Mouse (Mus musculus) neural tube, embryonic 11.5 days (tissue): ENCODE results near the gene Ipcef1. TPM values are rescaled to one million over a fixed set of nuclear protein-coding genes. Genes with fewer than 3 reads are reported as not detected.

Source experiments
- ATAC-seq: fragments of 200-750 bp; cut with Nextera tagmentation; 2 replicates; pipeline ENCODE4 v1.8.0; 2017; ENCODE audit warnings: moderate number of reproducible peaks, mild to moderate bottlenecking, moderate TSS enrichment, moderate library complexity; ENCODE audit not compliant: insufficient read depth, low FRiP score, low TSS enrichment
- DNase-seq: peaks from one replicate; pipeline ENCODE4 v3.0.0-alpha.2; 2015; ENCODE audit warnings: low spot score
- H3K27ac ChIP-seq: fragments of 300-500 bp; sonication (generic); 2 replicates; pipeline ENCODE4 v1.5.1; 2014; ENCODE audit warnings: low read depth, mild to moderate bottlenecking, low read length
- H3K27me3 ChIP-seq: fragments of 300-500 bp; sonication (generic); 2 replicates; pipeline ENCODE4 v1.6.1; 2014; ENCODE audit warnings: mild to moderate bottlenecking, low read length, mixed read lengths; ENCODE audit not compliant: control insufficient read depth, insufficient read depth
- H3K36me3 ChIP-seq: fragments of 300-500 bp; sonication (generic); 2 replicates; pipeline ENCODE4 v1.6.1; 2014; ENCODE audit warnings: mild to moderate bottlenecking, low read length, moderate library complexity, mixed read lengths; ENCODE audit not compliant: control insufficient read depth, insufficient read depth
- H3K4me1 ChIP-seq: fragments of 300-500 bp; sonication (generic); 2 replicates; pipeline ENCODE4 v1.6.1; 2014; ENCODE audit warnings: low read length, mixed read lengths; ENCODE audit not compliant: control insufficient read depth, insufficient read depth
- H3K4me2 ChIP-seq: fragments of 300-500 bp; sonication (generic); 2 replicates; pipeline ENCODE4 v1.6.1; 2014; ENCODE audit warnings: low read depth, mild to moderate bottlenecking, moderate library complexity
- H3K4me3 ChIP-seq: fragments of 300-500 bp; sonication (generic); 2 replicates; pipeline ENCODE4 v1.5.1; 2014; ENCODE audit warnings: low read depth, low read length
- H3K9ac ChIP-seq: fragments of 300-500 bp; sonication (generic); 2 replicates; pipeline ENCODE4 v1.6.1; 2014; ENCODE audit warnings: mild to moderate bottlenecking, low read length
- H3K9me3 ChIP-seq: fragments of 300-500 bp; sonication (generic); 2 replicates; pipeline ENCODE4 v1.6.1; 2016; ENCODE audit warnings: low read length; ENCODE audit not compliant: control insufficient read depth
- WGBS: fragments of 180-500 bp; shearing (Covaris S2); extraction: QIAGEN DNeasy Blood & Tissue Kit; methylation state at CpG from one replicate; pipeline ENCODE4 v1.1.7; 2014; 5-methylcytosine and 5-hydroxymethylcytosine counted together
- polyA plus RNA-seq: library from polyadenylated mRNA; unstranded; fragments of >200 nt; fragmentation: Nextera tagmentation; extraction: Ambion mirVana; gene quantifications from 2 replicates; pipeline ENCODE4 v1.2.1, GENCODE M21; 2014

The Ipcef1 gene
- polyA plus RNA-seq, 1 experiment from 2014 or later, result 0.09 TPM

DNA sequence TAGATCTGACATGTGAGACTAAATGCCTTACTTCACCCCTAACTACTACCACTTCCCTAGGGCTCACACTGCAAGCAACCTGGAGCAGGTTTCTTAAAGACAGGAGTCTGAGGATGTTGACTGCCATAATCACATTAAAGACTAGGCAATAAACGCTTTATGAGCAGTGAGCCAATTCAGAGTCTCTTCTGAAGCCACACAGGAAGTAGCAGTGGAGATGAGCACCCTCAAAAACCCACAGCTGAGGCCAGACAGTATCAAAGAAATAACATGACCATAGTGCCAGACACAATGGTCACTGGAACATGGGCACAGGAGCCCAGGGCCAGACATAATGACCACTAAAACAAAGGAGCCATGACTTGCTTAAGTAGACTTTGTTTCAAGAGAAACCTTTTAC, 63.7 kb downstream of the Ipcef1 start:
- no peaks in the 10 kb centered on the region for H3K27me3 ChIP-seq
- 75% methylated on average over 1 of the region's 1 CpGs for WGBS
- no peak for ATAC-seq

DNA sequence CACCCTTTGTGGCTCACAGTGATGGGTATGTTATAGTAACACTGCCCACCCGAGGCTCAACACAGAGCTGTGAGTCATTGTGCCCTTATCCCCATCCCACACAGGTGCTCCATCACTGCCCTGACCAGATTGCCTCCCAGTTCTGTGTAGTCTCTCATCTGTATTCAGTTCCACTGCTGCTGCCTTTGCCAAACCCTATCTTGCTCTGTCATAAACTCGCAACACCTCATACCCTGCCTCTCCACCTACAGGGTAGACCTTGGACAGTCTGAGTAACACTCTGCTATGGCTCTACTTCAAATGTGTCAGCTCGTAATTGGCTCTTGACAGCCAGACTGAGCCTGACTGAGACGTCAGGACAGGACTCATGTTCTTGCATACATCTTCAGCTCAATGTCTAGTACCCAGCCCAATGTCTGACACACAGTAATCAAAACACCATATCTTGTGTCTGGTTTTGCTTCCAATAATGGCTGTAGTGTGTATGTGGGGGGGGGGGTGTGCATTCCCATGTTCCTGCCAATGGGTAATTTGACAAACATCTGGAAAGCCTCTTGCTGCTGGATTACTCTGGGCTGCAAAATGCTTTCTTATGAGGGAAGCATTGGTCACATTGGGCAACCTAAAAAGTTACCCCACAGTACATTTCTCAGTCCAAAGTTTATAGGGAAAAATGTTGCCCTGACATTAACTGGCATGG, 64.7 kb downstream of the Ipcef1 start:
- Histone ChIP-seq H3K4me2 (no peak overlapping the region), H3K36me3 (no peaks in the 10 kb centered on the region), H3K9me3 (no peaks in the 10 kb centered on the region), H3K27me3 (no peaks in the 10 kb centered on the region), H3K4me1 (no peaks in the 10 kb centered on the region), H3K27ac (no peak overlapping the region), H3K4me3 (no peak overlapping the region), H3K9ac (no peak overlapping the region)
- ATAC-seq (no peak), DNase-seq (no peak)
- WGBS, result 73% methylated on average over 4 of the region's 4 CpGs

More for the DNA sequence above, 63.7 kb downstream of the Ipcef1 start:
- Histone ChIP-seq H3K9me3 (no peaks in the 10 kb centered on the region), H3K4me1 (no peaks in the 10 kb centered on the region), H3K27ac (no peak overlapping the region), H3K9ac (no peak overlapping the region), H3K36me3 (no peaks in the 10 kb centered on the region), H3K4me3 (no peak overlapping the region), H3K4me2 (no peak overlapping the region)
- no peak for DNase-seq

DNA sequence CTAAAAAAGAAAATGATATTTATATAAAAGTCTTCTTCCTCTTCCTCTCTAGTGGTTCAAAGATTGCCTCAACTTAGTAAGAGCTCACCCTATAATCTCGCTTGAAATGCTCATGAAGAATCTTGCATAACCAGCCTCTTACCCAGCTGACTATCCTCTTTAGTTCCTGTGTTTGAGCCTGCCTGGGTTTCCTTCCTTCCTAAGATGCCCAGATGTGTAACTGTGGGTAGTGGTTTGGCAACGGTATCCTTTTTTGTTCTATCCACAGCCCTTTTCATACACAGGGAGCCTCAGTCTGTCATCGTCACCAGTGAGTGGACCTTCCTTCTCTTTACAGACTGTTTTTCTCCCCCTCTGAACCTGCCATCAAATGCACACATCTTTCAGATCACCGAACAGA, 66.0 kb downstream of the Ipcef1 start:
- DNase-seq (no peak), ATAC-seq (no peak)
- H3K4me3 ChIP-seq, result no peak overlapping the region
- 88% methylated on average over 4 of the region's 4 CpGs for WGBS
- no peaks in the 10 kb centered on the region for H3K36me3 ChIP-seq
- no peaks in the 10 kb centered on the region for H3K27me3 ChIP-seq
- no peaks in the 10 kb centered on the region for H3K4me1 ChIP-seq
- H3K9me3 ChIP-seq, result no peaks in the 10 kb centered on the region
- H3K9ac ChIP-seq, result no peak overlapping the region
- H3K4me2 ChIP-seq, result no peak overlapping the region
- no peak overlapping the region for H3K27ac ChIP-seq

GRCm38 (mm10) chr10:6983431-6983830, 68.8 kb downstream of the Ipcef1 start:
- no peaks in the 10 kb centered on the region for H3K9me3 ChIP-seq
- no peak overlapping the region for H3K4me2 ChIP-seq
- H3K36me3 ChIP-seq, result no peaks in the 10 kb centered on the region
- no peak overlapping the region for H3K4me3 ChIP-seq
- ATAC-seq, result no peak
- H3K27ac ChIP-seq, result no peak overlapping the region
- WGBS, result 88% methylated on average over 2 of the region's 2 CpGs
- no peaks in the 10 kb centered on the region for H3K4me1 ChIP-seq
- H3K9ac ChIP-seq, result no peak overlapping the region
- H3K27me3 ChIP-seq, result no peaks in the 10 kb centered on the region
- DNase-seq, result no peak

DNA sequence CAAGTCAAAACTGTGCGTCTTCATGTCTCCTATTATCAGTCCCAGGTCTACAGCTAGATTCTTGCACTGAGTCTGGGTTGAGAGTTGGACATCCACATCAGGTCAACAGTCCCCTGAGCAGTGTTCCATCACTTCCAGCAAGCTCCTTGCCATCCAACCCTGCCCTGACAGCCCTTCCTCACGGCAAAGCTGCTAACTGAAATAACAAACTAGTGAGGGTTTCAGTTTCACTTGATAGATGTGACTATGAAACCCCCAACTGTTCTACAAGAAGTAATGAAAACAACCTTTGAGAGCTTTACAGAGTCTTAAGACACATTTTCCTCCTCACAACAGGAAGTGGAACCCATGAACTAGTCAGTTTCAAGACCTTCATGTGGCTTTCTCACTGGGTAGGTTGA, 69.5 kb downstream of the Ipcef1 start:
- no peak for ATAC-seq
- no peaks in the 10 kb centered on the region for H3K36me3 ChIP-seq
- WGBS, result 73% methylated on average over 2 of the region's 2 CpGs
- H3K4me3 ChIP-seq, result no peak overlapping the region
- DNase-seq, result no peak
- no peaks in the 10 kb centered on the region for H3K27me3 ChIP-seq
- no peak overlapping the region for H3K4me2 ChIP-seq
- H3K9me3 ChIP-seq, result no peaks in the 10 kb centered on the region
- no peak overlapping the region for H3K9ac ChIP-seq
- no peaks in the 10 kb centered on the region for H3K4me1 ChIP-seq
- no peak overlapping the region for H3K27ac ChIP-seq

DNA sequence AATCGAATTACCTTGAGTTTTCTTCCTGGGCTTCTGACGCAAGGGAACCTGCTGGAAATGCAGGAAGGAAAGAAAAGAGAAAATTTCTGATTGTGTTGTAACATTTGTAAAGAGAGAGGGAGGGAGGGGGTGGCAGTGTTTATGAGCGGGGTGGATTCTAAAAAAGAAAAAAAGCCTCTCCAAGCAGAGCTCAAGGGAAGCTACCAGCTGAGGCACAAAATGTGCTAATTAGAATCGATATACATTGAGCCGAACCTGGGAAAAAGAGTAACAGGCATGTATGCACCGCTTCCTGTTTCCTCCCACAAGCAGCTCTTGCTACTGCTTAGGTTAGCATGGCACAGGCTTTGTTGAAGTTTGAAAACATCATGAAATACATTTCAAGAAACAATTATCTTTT, 72.0 kb downstream of the Ipcef1 start:
- H3K4me3 ChIP-seq, result no peak overlapping the region
- H3K9me3 ChIP-seq, result no peaks in the 10 kb centered on the region
- no peaks in the 10 kb centered on the region for H3K36me3 ChIP-seq
- ATAC-seq (no peak), DNase-seq (no peak)
- no peak overlapping the region for H3K4me2 ChIP-seq
- H3K27ac ChIP-seq, result no peak overlapping the region
- H3K9ac ChIP-seq, result no peak overlapping the region
- H3K4me1 ChIP-seq, result no peaks in the 10 kb centered on the region
- WGBS, result 41% methylated on average over 6 of the region's 6 CpGs
- H3K27me3 ChIP-seq, result no peaks in the 10 kb centered on the region

- H3K9ac ChIP-seq, result no peak overlapping the region
- no peak for DNase-seq
- H3K36me3 ChIP-seq, result no peaks in the 10 kb centered on the region
- H3K27me3 ChIP-seq, result no peaks in the 10 kb centered on the region
- no peak overlapping the region for H3K27ac ChIP-seq
- H3K4me3 ChIP-seq, result no peak overlapping the region
- no peak for ATAC-seq
- WGBS, result 61% methylated on average over 8 of the region's 8 CpGs
- H3K4me2 ChIP-seq, result no peak overlapping the region
- no peaks in the 10 kb centered on the region for H3K4me1 ChIP-seq
- no peaks in the 10 kb centered on the region for H3K9me3 ChIP-seq
These were observed 72.5 kb downstream of the Ipcef1 start for GRCm38 (mm10) chr10:6979789-6980188.

- ATAC-seq (no peak), DNase-seq (no peak)
- Histone ChIP-seq H3K27me3 (no peaks in the 10 kb centered on the region), H3K4me3 (no peak overlapping the region), H3K36me3 (no peaks in the 10 kb centered on the region), H3K4me1 (no peaks in the 10 kb centered on the region), H3K27ac (no peak overlapping the region), H3K4me2 (no peak overlapping the region), H3K9ac (no peak overlapping the region), H3K9me3 (no peaks in the 10 kb centered on the region)
- 71% methylated on average over 7 of the region's 7 CpGs for WGBS
These were observed 73.1 kb downstream of the Ipcef1 start for GRCm38 (mm10) chr10:6979216-6979615.

DNA sequence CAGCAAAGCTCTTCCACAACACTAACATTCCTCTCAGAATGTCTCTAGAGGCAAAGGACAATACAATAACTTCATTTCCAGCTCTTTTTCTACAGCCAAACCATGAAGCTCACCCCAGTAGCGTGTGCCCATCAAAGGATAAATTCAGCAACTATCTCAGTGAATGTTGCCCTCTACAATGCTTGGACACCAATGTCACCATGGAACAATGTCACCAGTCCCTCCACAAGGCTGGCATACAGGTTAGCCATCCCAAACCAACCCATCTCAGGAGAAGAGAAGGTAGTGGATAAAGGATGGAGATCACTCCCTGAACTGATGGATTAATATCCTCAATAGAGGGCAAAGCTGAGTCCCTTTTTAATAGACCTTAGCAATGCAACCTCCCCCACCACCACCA, 73.5 kb downstream of the Ipcef1 start:
- no peak for DNase-seq
- H3K4me2 ChIP-seq, result no peak overlapping the region
- no peak for ATAC-seq

More for the DNA sequence above, 73.5 kb downstream of the Ipcef1 start:
- H3K9ac ChIP-seq, result no peak overlapping the region
- no peaks in the 10 kb centered on the region for H3K4me1 ChIP-seq
- H3K27me3 ChIP-seq, result no peaks in the 10 kb centered on the region
- H3K4me3 ChIP-seq, result no peak overlapping the region
- H3K27ac ChIP-seq, result no peak overlapping the region
- H3K9me3 ChIP-seq, result no peaks in the 10 kb centered on the region
- H3K36me3 ChIP-seq, result no peaks in the 10 kb centered on the region
- 90% methylated on average over 1 of the region's 1 CpGs for WGBS
